Mouse (Mus musculus): ENCODE measurements around the gene Lhx3.

The Lhx3 gene

GRCm38 (mm10) chr2:26208126-26208789 lies at the start of gene Lhx3:
Lhx3 (minus strand) TSS chr2:26208289.
- DNase-seq (ENCODE audit: low read depth, low spot score), result peak; percentile 3

- DNase-seq (ENCODE audit: low read depth, low spot score), result no peak
Observed at GRCm38 (mm10) chr2:26257315-26258096, 49.4 kb upstream of the Lhx3 start.

GRCm38 (mm10) chr2:26254816-26255215 lies 46.7 kb upstream of the Lhx3 start:
- no peak for DNase-seq (ENCODE audit: low read depth, low spot score)

GRCm38 (mm10) chr2:26252514-26253206 lies 44.6 kb upstream of the Lhx3 start:
- DNase-seq (ENCODE audit: low read depth, low spot score), result no peak

DNA sequence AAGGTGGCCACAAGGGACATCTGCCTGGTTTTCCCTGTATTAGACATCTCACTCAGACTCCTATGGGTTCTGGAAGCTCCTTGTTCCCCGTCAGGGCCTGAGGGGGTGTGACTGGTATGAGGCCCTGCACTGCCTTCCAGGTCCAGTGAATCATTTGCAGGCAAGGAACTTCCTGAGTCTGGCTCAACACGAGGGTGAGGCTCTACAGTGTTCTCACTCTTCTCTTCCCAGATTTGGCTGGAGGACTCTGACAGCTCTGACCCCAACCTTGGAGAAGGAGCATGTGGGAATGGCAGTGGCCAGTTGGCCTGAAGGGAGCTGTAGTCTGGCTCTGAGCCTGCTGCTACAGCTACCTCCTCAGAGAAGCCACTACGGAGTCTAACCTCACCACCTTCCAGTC lies 39.4 kb upstream of the Lhx3 start:
- DNase-seq (ENCODE audit: low read depth, low spot score), result no peak

GRCm38 (mm10) chr2:26240841-26241240 lies 32.8 kb upstream of the Lhx3 start:
- DNase-seq (ENCODE audit: low read depth, low spot score), result no peak

DNA sequence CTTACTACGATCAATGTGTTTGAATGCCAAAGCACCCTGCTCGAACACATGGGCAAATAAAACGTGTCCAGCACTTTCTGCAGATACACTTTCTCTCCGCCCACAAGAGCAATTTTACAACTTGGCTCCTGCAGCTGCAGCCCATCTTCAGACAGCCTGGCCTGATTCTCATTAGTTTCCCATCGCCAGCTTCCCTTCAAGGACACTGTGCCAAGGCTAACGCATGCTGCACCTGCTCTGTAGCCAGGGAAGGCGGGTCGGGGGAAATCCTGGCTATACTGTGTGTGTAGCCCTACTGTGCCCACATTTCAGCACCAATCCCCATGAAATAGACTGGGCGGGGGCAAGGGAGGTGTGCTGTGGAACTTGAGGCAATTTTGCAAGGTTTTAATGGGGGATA lies 32.2 kb upstream of the Lhx3 start:
- DNase-seq (ENCODE audit: low read depth, low spot score), result no peak

- DNase-seq (ENCODE audit: low read depth, low spot score), result peak; percentile 81
Observed at GRCm38 (mm10) chr2:26237290-26237782, 29.2 kb upstream of the Lhx3 start, which contains the start of gene Qsox2. Qsox2 (minus strand) TSS chr2:26237525.

DNA sequence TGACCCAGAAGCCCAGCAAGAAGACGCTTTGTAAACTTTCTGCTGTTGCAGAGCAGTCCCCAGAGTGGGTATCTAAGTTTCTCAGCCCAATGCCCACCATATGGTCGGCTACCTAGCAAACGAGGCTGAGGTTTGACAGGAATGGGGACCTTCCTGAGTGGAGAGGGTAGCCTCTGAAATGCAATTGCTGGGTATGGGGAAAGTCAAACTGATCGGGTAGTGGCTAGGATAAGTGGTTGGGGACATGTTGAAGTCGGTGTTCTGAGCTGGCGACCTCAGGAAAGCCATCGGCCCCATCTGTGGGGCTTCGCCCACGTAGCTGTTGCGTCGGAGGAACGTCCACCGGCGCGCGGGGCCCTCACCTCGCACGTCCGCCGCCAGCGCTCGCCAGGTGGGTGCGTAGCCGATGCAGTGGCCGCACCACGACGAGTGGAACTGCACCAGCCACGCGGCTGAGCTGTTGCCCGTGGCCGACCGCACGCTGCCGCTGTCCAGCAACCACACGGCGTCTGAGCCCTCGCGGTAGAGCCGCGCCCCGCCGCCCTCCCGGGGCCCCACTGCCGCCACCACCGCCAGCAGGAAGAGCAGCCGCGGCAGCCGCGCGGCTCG lies 28.7 kb upstream of the Lhx3 start:
- DNase-seq (ENCODE audit: low read depth, low spot score), result no peak

DNA sequence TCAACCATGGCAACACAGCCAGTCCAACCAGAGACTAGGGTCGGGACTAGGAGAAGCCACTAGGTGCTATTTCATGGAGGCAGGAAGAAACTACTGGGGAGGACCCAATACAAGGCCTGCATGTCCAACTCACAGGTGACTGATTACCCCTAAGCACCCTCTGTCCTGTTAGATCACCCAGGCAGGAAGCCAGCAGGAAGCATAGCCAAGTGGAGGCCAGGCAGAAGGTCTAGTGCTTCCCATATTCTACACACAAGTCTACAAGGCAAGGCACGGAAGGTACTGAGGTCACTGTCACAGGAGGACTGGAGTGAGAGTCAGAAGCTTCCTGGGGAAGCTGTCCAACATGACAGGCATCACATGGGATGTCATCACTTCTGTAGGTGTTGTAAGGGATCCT lies 26.7 kb upstream of the Lhx3 start:
- no peak for DNase-seq (ENCODE audit: low read depth, low spot score)

- no peak for DNase-seq (ENCODE audit: low read depth, low spot score)
Observed at GRCm38 (mm10) chr2:26234253-26234652, 26.2 kb upstream of the Lhx3 start.

DNA sequence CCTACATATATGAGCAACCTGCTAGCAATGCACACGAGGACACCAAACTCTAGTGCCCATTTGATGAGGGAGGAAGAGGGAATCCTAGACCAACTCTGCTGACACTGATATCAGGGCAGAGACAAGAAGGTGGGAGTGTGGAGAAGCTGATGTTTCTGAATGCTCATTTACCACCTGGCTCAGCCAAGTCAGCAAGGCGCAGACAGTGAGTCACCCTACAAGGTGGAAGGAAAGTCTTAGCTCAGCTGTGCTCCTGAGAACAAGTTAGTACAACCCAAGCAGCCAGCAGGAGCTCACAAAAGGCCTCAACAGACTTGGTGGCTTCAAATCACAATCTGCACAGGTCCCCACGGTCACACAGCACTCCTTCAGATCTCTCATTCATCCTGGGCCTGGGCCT lies 23.3 kb upstream of the Lhx3 start:
- no peak for DNase-seq (ENCODE audit: low read depth, low spot score)

DNA sequence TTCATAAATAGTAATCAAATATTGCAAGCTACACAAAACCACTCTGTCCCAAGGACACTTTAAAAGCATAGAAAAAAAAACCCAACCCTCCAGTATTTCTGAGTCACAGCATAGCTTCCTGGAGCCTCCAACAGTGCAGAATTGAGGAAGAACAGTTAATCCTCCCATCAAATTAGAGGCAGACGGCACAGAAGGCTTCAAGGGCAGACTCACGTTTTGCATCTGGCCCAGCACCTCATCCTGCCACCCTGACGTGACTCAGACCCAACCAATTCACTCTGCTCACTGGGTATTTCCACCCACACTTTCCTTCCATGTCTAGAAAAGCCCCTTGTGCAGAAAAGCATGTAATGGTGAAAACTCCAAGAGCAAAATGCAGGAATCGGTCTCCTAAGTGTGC lies 22.2 kb upstream of the Lhx3 start:
- no peak for DNase-seq (ENCODE audit: low read depth, low spot score)

- DNase-seq (ENCODE audit: low read depth, low spot score), result peak; percentile 28
Observed at GRCm38 (mm10) chr2:26227788-26228187, 19.7 kb upstream of the Lhx3 start.

GRCm38 (mm10) chr2:26225242-26225641 lies 17.2 kb upstream of the Lhx3 start:
- no peak for DNase-seq (ENCODE audit: low read depth, low spot score)

GRCm38 (mm10) chr2:26223961-26224360 lies 15.9 kb upstream of the Lhx3 start:
- DNase-seq (ENCODE audit: low read depth, low spot score), result no peak

DNA sequence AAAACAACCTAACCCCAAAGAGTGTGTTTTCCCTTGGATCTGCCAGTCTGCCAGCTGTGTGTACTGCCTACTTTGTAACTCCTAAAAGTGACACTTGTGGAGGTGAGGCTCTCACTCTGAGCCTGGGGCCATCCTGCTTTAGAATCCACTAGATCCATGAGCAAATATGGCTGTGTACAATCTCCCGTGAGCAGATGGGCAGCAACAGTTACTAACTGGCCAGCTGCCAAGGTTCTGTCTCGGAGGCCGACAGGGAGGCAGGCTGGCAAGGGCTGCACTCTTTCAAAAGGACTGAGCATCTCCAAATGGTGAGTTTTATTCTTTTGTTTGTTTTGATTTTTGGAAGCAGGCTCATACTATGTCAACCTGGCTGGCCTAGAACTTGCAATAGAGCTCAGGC lies 6.4 kb upstream of the Lhx3 start:
- DNase-seq (ENCODE audit: low read depth, low spot score), result no peak

DNA sequence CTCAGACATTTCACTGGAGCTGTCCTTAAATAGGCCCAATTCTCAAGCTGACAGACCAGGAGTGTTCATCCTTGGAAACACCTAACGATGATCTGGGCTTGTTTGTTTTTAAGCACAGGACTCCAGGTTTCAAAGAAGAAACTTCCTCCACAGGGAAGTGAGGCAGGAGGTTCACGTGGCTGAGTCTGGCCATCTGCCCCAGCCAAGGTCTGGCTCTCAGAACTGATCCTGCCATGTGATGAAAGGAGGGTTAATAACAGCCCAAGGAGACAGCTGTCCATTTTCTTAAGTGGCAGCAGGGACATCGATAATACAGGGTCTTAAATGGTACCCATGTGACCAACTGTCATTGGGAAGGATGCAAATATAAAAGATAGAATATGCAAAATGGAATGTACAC lies 1.5 kb upstream of the Lhx3 start:
- DNase-seq (ENCODE audit: low read depth, low spot score), result no peak

DNA sequence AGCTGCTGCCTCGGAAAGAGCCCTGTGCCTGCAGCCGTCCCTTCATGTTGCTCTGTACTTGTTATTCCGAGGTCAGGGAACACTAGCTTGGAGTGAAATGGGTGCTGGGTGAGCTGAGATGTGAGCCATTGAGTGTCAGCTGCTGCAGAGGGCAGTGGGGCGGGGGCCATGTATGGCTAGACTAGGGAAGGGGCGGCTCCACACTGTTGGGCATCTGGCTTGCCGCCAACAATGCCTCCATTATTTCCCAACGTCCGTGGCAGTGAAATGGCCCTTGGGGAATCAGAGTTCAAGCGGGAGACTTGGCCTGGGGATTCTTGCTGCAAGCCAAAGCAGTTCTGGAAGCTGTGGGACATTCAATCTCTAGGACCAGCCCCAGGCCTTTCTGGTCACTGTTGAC lies 530 bp downstream of the Lhx3 start:
- no peak for DNase-seq (ENCODE audit: low read depth, low spot score)

DNA sequence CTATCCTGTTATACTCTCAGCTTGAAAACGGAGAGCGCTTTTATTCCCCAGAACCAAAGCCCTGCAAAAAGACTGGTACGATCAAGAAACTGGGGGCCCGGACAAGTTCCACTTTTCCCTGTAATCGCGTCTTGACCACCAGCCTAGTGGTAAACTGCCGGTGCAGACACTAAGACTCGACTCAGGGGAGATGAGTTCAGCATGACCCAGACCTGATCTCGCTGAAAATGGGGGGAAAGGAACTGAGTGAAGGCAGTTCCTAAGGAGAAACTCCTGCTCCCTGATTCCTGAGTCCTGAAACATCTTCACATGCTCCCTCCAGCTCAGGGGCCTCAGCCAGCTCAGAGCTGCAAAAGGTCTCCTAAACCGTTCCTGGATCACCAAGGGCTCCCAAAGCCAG lies 2.3 kb downstream of the Lhx3 start:
- DNase-seq (ENCODE audit: low read depth, low spot score), result no peak

- no peak for DNase-seq (ENCODE audit: low read depth, low spot score)
Observed at GRCm38 (mm10) chr2:26205126-26205525, 3.0 kb downstream of the Lhx3 start.

GRCm38 (mm10) chr2:26202849-26203475 lies 5.1 kb downstream of the Lhx3 start:
- no peak for DNase-seq (ENCODE audit: low read depth, low spot score)

Measured in c-Kit-negative CD71-positive TER-119-positive erythroid progenitor cells, embryonic 14.5 days (primary cell).